ENCODE assay signal across 11 mouse cellular contexts in genomic region chr3:86793264-86793663, GRCm38 (mm10).
DNase-seq lines count a peak whose midpoint lies in the region; ATAC-seq and TF ChIP-seq lines count a peak whose summit lies in the region.
"Had no signal": no experiment of that assay in that cellular context is flagged by ENCODE, and none has a peak within 500 bp of the region (broad histone marks: within the 10 kb centered on the region; RNA-seq: fewer than 3 reads in every experiment).

No protein-coding gene starts in this region.

- no peak for TF ChIP-seq POLR2A in lung, adult 2 months (IDR thresholded peaks at IDR 0.05; ENCODE audit: borderline replicate concordance, extremely low read depth, low read depth, low read length)

- no peaks in the 10 kb centered on the region for H3K36me3 ChIP-seq in heart, embryonic 12.5 days
- no peaks in the 10 kb centered on the region for H3K36me3 ChIP-seq in heart, embryonic 11.5 days (ENCODE audit: control insufficient read depth, insufficient read depth, low read length)
- H3K36me3 ChIP-seq in lung, embryonic 16.5 days (ENCODE audit: control insufficient read depth, insufficient read depth, low read length): no peaks in the 10 kb centered on the region
- H3K36me3 ChIP-seq in kidney, embryonic 14.5 days (ENCODE audit: control insufficient read depth, insufficient read depth, low read length): no peaks in the 10 kb centered on the region
- peaks cover 18% of the 10 kb centered on the region for H3K36me3 ChIP-seq in midbrain, embryonic 15.5 days (replicated peaks)

- no peaks in the 10 kb centered on the region for H3K27me3 ChIP-seq in heart, embryonic 12.5 days (replicated peaks)
- H3K27me3 ChIP-seq in heart, embryonic 11.5 days (ENCODE audit: control insufficient read depth, insufficient read depth, low read length): no peaks in the 10 kb centered on the region
- no peaks in the 10 kb centered on the region for H3K27me3 ChIP-seq in lung, embryonic 16.5 days (ENCODE audit: control insufficient read depth, insufficient read depth, low read depth, low read length)
- no peaks in the 10 kb centered on the region for H3K27me3 ChIP-seq in kidney, embryonic 14.5 days (ENCODE audit: control insufficient read depth, insufficient read depth, low read length)
- no peaks in the 10 kb centered on the region for H3K27me3 ChIP-seq in midbrain, embryonic 15.5 days (replicated peaks)

- H3K9ac ChIP-seq in heart, embryonic 12.5 days: no peak overlapping the region
- no peak overlapping the region for H3K9ac ChIP-seq in heart, embryonic 11.5 days (ENCODE audit: low read depth, low read length)
- H3K9ac ChIP-seq in lung, embryonic 16.5 days (ENCODE audit: low read length): no peak overlapping the region
- no peak overlapping the region for H3K9ac ChIP-seq in kidney, embryonic 14.5 days (ENCODE audit: low read depth, low read length)
- no peak overlapping the region for H3K9ac ChIP-seq in midbrain, embryonic 15.5 days
- H3K9ac ChIP-seq: forebrain, postnatal 0 days had no signal

- H3K27ac ChIP-seq in heart, embryonic 12.5 days (ENCODE audit: poor library complexity, severe bottlenecking): peak overlapping the region; percentile 9; the same call in 1 of the 2 replicates
- no peak overlapping the region for H3K27ac ChIP-seq in heart, embryonic 11.5 days (ENCODE audit: low read depth, low read length)
- peak overlapping the region; percentile 40 for H3K27ac ChIP-seq in lung, embryonic 16.5 days (ENCODE audit: low read length)
- no peak overlapping the region for H3K27ac ChIP-seq in kidney, embryonic 14.5 days (ENCODE audit: low read depth, low read length)
- H3K27ac ChIP-seq in midbrain, embryonic 15.5 days: no peak overlapping the region
- H3K27ac ChIP-seq: kidney, postnatal 0 days had no signal

- H3K4me1 ChIP-seq in heart, embryonic 12.5 days (replicated peaks): peaks cover 18% of the 10 kb centered on the region; the same call in 1 of the 2 replicates
- peaks cover 12% of the 10 kb centered on the region for H3K4me1 ChIP-seq in heart, embryonic 11.5 days (ENCODE audit: control insufficient read depth, insufficient read depth, low read length)
- peaks cover 28% of the 10 kb centered on the region for H3K4me1 ChIP-seq in lung, embryonic 16.5 days (replicated peaks; ENCODE audit: control insufficient read depth, insufficient read depth, low read length)
- H3K4me1 ChIP-seq in lung, adult 2 months (ENCODE audit: control insufficient read depth, insufficient read depth, low read length): peaks cover 12% of the 10 kb centered on the region
- H3K4me1 ChIP-seq in kidney, embryonic 14.5 days (ENCODE audit: control insufficient read depth, insufficient read depth, low read length): no peaks in the 10 kb centered on the region
- peaks cover 19% of the 10 kb centered on the region for H3K4me1 ChIP-seq in midbrain, embryonic 15.5 days

- no peak overlapping the region for H3K4me2 ChIP-seq in heart, embryonic 12.5 days
- no peak overlapping the region for H3K4me2 ChIP-seq in heart, embryonic 11.5 days
- no peak overlapping the region for H3K4me2 ChIP-seq in lung, embryonic 16.5 days (ENCODE audit: low read depth, low read length)
- H3K4me2 ChIP-seq in kidney, embryonic 14.5 days (replicated peaks; ENCODE audit: low read depth, low read length): no peak overlapping the region
- H3K4me2 ChIP-seq in midbrain, embryonic 15.5 days: no peak overlapping the region

- 59% methylated on average over 4 of the region's 4 CpGs for WGBS in heart, embryonic 12.5 days
- WGBS in heart, embryonic 11.5 days (ENCODE audit: insufficient replicate concordance): 60% methylated on average over 4 of the region's 4 CpGs
- WGBS in lung, embryonic 16.5 days: 53% methylated on average over 4 of the region's 4 CpGs
- 32% methylated on average over 4 of the region's 4 CpGs for WGBS in lung, adult 2 months
- 52% methylated on average over 4 of the region's 4 CpGs for WGBS in kidney, embryonic 14.5 days
- 77% methylated on average over 4 of the region's 4 CpGs for WGBS in midbrain, embryonic 15.5 days

- H3K9me3 ChIP-seq in heart, embryonic 12.5 days (replicated peaks): no peaks in the 10 kb centered on the region
- H3K9me3 ChIP-seq in heart, embryonic 11.5 days (replicated peaks; ENCODE audit: control insufficient read depth, low read length): no peaks in the 10 kb centered on the region
- H3K9me3 ChIP-seq in lung, embryonic 16.5 days (ENCODE audit: control insufficient read depth, low read length): no peaks in the 10 kb centered on the region
- no peaks in the 10 kb centered on the region for H3K9me3 ChIP-seq in kidney, embryonic 14.5 days (ENCODE audit: control insufficient read depth, low read length)
- H3K9me3 ChIP-seq in midbrain, embryonic 15.5 days: no peaks in the 10 kb centered on the region

- H3K4me3 ChIP-seq in heart, embryonic 12.5 days: no peak overlapping the region
- no peak overlapping the region for H3K4me3 ChIP-seq in heart, embryonic 11.5 days (ENCODE audit: low read depth, low read length)
- H3K4me3 ChIP-seq in lung, embryonic 16.5 days (ENCODE audit: low read length): no peak overlapping the region
- no peak overlapping the region for H3K4me3 ChIP-seq in lung, adult 2 months (replicated peaks; ENCODE audit: extremely low read depth, low read depth, low read length)
- no peak overlapping the region for H3K4me3 ChIP-seq in kidney, embryonic 14.5 days (ENCODE audit: low read length)
- no peak overlapping the region for H3K4me3 ChIP-seq in midbrain, embryonic 15.5 days

- no peak for TF ChIP-seq CTCF in lung, adult 2 months (IDR thresholded peaks at IDR 0.05; ENCODE audit: insufficient read depth, low read length)

- ATAC-seq in heart, embryonic 12.5 days (ENCODE audit: insufficient number of reproducible peaks, low FRiP score): peak; percentile 24; the same call in 1 of the 2 replicates
- no peak; the same call in 1 of the 2 replicates for ATAC-seq in heart, embryonic 11.5 days (replicated peaks; ENCODE audit: insufficient number of reproducible peaks, low FRiP score, low TSS enrichment)
- ATAC-seq in lung, embryonic 16.5 days (ENCODE audit: low read depth): no peak
- ATAC-seq in kidney, embryonic 14.5 days (ENCODE audit: low FRiP score, low TSS enrichment): 0 out of 2 replicates have a peak, but pooled peaks have one; percentile 22
- ATAC-seq in midbrain, embryonic 15.5 days (replicated peaks): no peak

- DNase-seq in lung, adult 2 months: no peak
- no peak for DNase-seq in urinary bladder, adult 2 months (ENCODE audit: low spot score)
- DNase-seq in cerebellum, postnatal 4 days (ENCODE audit: low spot score in 2 of 2): no peak
- DNase-seq: forebrain, postnatal 0 days; right cerebral cortex, postnatal 14 days had no signal

Comparison
In these comparisons a context has a peak if more than half of its experiments do, and no peak if none do; other contexts are left out.
1. ATAC-seq: peak in heart, embryonic 12.5 days (single experiment) and kidney, embryonic 14.5 days (single experiment); none in heart, embryonic 11.5 days (single experiment), lung, embryonic 16.5 days (single experiment) and midbrain, embryonic 15.5 days (single experiment).
2. H3K27ac ChIP-seq: peak in heart, embryonic 12.5 days (single experiment) and lung, embryonic 16.5 days (single experiment); none in heart, embryonic 11.5 days (single experiment), kidney, embryonic 14.5 days (single experiment) and midbrain, embryonic 15.5 days (single experiment).